Mouse (Mus musculus): ENCODE data around the gene Caprin1. TPM values are rescaled to one million over a fixed set of nuclear protein-coding genes. Genes with fewer than 3 reads are reported as not detected.

The Caprin1 gene
- total and polyA plus RNA-seq, 2 experiments from 2014 or later, result 114 to 221 TPM

- no peak overlapping the region for H3K4me3 ChIP-seq (ENCODE audit: low read depth, low read length)
- H3K27ac ChIP-seq (ENCODE audit: low read depth), result no peak overlapping the region
- ATAC-seq (ENCODE audit: insufficient read depth, low read depth) (no peak), DNase-seq (ENCODE audit: low spot score) (no peak)
- no peak overlapping the region for H3K4me2 ChIP-seq (ENCODE audit: low read depth, low read length)
- H3K27me3 ChIP-seq (ENCODE audit: control insufficient read depth, insufficient read depth, low read length), result no peaks in the 10 kb centered on the region
- H3K9me3 ChIP-seq (replicated peaks; ENCODE audit: control insufficient read depth, low read length), result no peaks in the 10 kb centered on the region
- peaks cover 94% of the 10 kb centered on the region for H3K36me3 ChIP-seq (replicated peaks; ENCODE audit: control insufficient read depth, insufficient read depth, low read length)
- H3K4me1 ChIP-seq (ENCODE audit: control insufficient read depth, insufficient read depth), result no peaks in the 10 kb centered on the region
- WGBS, result 85% methylated on average over 7 of the region's 7 CpGs
- TF ChIP-seq EP300 (IDR thresholded peaks at IDR 0.05; ENCODE audit: low read depth) (no peak), CTCF (IDR thresholded peaks at IDR 0.05; ENCODE audit: low read depth) (no peak)
- H3K9ac ChIP-seq (replicated peaks; ENCODE audit: low read depth, low read length), result no peak overlapping the region
Observed at GRCm38 (mm10) chr2:103713831-103714230, 83.6 kb downstream of the Caprin1 start.

Small RNAs within 50 kb of the gene (microRNA-seq; reads per million reads assigned to microRNA genes)
- gene Gm22757, result not detected
- not detected for gene Gm22761

Other genes starting within 250 kb of the Caprin1 start
- gene Abtb2, start 231.3 kb downstream of the Caprin1 start, total RNA-seq (2014; rRNA removed; ENCODE audit: low replicate concordance), result 45.9 and 53.4 TPM in 2 replicates
- gene Abtb2, start 231.3 kb downstream of the Caprin1 start, polyA plus RNA-seq (2015; fragmentation: Nextera tagmentation; extraction: Ambion mirVana), result 12.3 and 12.6 TPM in 2 replicates
- gene Nat10, start 36.4 kb downstream of the Caprin1 start, total RNA-seq (2014; rRNA removed; ENCODE audit: low replicate concordance), result 17.2 and 25.6 TPM in 2 replicates
- gene Nat10, start 36.4 kb downstream of the Caprin1 start, polyA plus RNA-seq (2015; fragmentation: Nextera tagmentation; extraction: Ambion mirVana), result 6.9 and 7.8 TPM in 2 replicates
- 5.7 and 11.9 TPM in 2 replicates for gene Lmo2, start 160.3 kb upstream of the Caprin1 start, total RNA-seq (2014; rRNA removed; ENCODE audit: low replicate concordance)
- gene Lmo2, start 160.3 kb upstream of the Caprin1 start, polyA plus RNA-seq (2015; fragmentation: Nextera tagmentation; extraction: Ambion mirVana), result 12.3 and 13.4 TPM in 2 replicates
- gene Fbxo3, start 230.1 kb upstream of the Caprin1 start, total RNA-seq (2014; rRNA removed; ENCODE audit: low replicate concordance), result 48.8 and 58.1 TPM in 2 replicates
- gene Fbxo3, start 230.1 kb upstream of the Caprin1 start, polyA plus RNA-seq (2015; fragmentation: Nextera tagmentation; extraction: Ambion mirVana), result 40.7 and 43.1 TPM in 2 replicates
- not detected in 2 replicates for gene 4931422A03Rik, start 230.7 kb upstream of the Caprin1 start, total RNA-seq (2014; rRNA removed; ENCODE audit: low replicate concordance)
- 0.93 and 1.1 TPM in 2 replicates for gene 4931422A03Rik, start 230.7 kb upstream of the Caprin1 start, polyA plus RNA-seq (2015; fragmentation: Nextera tagmentation; extraction: Ambion mirVana)

Measured in heart, postnatal 0 days (tissue).